Mouse (Mus musculus) lung, postnatal 4 days (tissue): ENCODE data around the gene Rac3.
"Not testable (repeated sequence)": the region's sequence is repeated elsewhere in the genome, so short reads cannot be mapped to it uniquely, and the experiment has no call there.

Experiments used
- DNase-seq, 2 experiments: peaks; one replicate each; pipeline ENCODE4 v3.0.0; 2021

Gene Rac3

GRCm38 (mm10) chr11:120730331-120730870, 9.1 kb downstream of the Rac3 start:
- DNase-seq = peak in 1 of 2 experiments; percentile 7

- no peak for DNase-seq
Observed at GRCm38 (mm10) chr11:120731395-120731794, 10.1 kb downstream of the Rac3 start.

DNA sequence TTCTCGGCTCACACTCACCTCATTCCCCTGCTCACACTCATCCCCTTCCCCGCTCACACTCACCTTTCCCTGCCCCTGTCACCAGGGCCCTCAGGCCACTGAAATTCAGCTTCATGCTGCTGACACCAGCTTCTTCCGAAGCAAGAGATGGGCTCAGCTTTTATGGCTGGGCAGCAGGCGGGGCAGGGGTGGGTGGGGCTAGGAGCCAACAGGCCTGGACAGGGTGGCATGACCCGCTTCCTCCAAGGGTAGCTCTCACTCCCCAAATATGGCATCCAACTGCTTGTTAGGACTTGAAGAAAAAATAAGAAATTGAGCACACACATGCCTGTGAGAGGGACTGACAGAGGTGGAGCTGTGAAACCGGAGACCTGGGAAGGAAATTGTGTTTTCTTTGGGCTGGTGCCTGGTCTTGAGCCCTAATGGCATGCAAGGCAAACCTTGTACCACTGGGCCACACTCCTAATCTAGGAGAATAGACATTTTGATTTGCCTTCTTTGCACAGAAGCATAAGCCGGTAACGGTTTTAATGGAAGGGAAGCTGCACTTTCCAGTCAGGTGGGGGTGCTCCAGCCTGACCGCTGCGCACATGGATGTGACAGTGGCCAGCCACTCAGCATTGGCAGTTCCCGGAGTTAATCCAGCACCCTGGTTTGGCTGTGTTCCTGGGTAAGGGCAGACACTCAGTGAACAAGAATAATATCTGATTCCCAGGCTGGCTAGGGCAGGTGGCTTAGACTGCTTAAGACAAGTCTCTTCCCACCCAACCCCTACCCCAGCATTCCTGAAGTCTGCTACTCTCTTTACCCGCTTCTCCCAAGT, 10.8 kb downstream of the Rac3 start, which contains the start of gene Cbr2:
Gene Cbr2 (minus strand): TSS at position 257 of the 823 bp plus-strand sequence.
- DNase-seq = peak; percentile 56 to 68

DNA sequence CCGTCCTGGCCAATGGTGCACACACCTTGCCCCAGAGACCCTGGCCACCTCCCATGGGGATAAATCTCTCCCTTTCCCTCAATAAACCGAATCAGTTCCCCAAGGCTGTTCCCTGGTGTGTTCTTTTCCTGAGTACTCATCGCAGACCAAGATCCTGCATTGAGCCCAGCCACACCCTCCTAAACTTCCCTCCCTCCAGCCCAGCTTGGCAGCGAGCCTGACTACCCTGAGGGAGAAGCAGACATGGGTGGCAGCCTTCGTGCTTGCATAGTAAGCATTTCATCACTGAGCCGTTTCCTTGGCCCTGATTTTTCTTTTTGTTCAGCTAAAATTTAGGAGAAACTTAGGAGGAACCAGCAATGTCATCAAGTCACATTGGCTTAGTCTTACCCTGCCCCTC, 12.3 kb downstream of the Rac3 start:
- DNase-seq = peak; percentile 79 to 84

- no peak for DNase-seq
Observed at GRCm38 (mm10) chr11:120736424-120736823, 15.2 kb downstream of the Rac3 start.

GRCm38 (mm10) chr11:120740981-120741380, 19.7 kb downstream of the Rac3 start:
- DNase-seq = no peak

- peak; percentile 67 to 87 for DNase-seq
Observed at GRCm38 (mm10) chr11:120744121-120744701, 22.9 kb downstream of the Rac3 start.

DNA sequence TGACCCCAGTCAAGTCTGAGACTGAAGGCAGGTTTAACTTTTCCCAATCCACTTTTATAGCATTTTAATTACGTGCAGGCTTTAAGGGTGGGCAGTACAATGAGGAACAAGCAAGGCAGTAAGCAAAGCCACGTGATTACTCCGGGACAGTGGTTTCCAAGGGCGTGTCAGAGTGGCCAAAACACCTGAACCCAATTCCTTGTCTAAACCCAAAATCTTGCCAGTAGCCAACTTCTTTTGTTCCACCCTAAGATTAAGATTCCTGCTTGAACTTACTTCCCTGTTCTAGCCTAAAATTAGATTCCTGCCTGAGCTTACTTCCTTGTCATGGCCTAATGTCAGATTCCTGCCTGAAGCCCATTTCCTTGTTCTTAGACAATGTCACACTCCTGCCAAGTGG, 26.7 kb downstream of the Rac3 start:
- DNase-seq = peak in 1 of 2 experiments; percentile 21

GRCm38 (mm10) chr11:120749430-120749829, 28.2 kb downstream of the Rac3 start:
- DNase-seq = peak in 1 of 2 experiments; percentile 65

DNA sequence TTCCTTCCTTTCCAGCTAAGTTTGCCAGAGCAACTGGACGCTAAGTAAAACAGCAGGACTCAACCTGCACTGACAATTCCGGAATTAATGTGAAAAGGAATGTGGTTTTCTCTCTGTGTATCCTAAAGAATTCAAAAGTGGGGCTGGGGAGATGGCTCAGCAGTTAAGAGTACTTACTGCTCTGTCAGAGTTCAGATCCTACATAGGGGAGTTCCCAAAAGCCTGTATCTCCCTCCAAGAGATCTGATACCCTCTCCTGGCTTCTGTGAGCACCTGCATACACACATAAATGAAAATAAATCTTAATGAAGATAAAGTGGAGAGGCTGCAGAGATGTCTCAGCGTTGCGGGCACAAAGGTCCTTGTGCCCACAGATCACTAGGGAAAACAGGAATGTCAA, 30.3 kb downstream of the Rac3 start:
- DNase-seq = no peak

DNA sequence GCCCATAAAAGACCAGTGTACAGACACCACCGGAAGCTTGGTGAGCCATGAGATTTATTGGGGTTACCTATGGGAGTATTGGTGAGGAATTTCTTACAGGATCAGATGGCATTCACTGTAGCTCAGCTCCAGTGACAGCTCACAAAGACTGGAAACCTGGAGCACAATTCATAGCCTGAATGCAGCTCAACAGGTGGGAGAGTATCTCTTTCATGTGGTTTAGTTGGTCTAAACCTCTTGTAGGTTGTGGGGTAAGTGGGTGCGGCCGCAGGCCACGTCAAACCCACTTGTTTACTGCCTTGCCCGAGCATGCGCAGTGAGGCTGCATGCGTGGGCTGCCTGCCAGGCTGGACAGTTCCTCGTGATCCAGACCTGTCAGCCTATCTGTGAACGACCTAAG, 39.0 kb downstream of the Rac3 start:
- no peak for DNase-seq

DNA sequence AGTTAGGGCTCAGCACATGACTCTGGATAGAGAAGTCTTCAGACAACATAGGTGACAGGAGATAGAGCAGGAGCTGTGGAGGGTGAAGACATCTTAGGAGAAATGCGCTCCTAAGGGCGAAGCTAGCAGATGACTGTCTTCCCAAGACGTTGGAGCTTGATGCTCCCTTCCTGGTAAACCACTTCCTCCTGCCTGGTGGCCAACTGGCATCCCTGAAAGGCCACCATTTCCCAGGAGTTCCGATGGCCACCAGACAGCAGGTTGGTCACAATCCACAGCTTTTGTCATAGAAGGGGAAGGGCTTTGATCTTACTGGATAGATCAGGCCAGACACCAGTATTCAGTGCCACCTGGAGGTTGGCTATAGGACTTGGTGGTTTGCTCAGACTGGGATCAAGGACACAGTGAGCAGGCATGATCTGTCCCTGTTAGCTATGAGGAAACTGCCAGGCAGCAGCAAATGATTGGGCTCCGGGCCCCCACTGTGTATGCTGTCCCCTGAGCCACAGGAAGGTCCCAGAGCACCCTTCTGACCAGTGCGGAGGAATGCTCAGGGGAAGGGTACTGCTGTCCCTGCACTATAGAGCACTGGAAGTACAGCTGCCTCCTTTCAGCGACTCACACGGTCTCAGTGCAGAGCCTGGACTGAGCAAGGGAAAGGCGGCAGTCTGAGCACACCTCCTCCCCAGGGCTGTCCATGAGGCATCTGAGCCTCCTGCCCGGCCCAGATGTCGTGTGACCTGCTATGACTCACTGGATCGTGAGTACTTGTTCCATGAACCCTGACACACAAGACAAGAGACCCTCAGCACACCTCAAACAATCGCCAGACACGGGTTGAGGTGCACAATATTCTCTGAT, 40.8 kb downstream of the Rac3 start:
- no peak for DNase-seq

GRCm38 (mm10) chr11:120762672-120763041, 41.4 kb downstream of the Rac3 start, which contains the start of gene Hmga1b:
TSS of gene Hmga1b (plus strand) at chr11:120762794.
- not testable (repeated sequence) for DNase-seq

DNA sequence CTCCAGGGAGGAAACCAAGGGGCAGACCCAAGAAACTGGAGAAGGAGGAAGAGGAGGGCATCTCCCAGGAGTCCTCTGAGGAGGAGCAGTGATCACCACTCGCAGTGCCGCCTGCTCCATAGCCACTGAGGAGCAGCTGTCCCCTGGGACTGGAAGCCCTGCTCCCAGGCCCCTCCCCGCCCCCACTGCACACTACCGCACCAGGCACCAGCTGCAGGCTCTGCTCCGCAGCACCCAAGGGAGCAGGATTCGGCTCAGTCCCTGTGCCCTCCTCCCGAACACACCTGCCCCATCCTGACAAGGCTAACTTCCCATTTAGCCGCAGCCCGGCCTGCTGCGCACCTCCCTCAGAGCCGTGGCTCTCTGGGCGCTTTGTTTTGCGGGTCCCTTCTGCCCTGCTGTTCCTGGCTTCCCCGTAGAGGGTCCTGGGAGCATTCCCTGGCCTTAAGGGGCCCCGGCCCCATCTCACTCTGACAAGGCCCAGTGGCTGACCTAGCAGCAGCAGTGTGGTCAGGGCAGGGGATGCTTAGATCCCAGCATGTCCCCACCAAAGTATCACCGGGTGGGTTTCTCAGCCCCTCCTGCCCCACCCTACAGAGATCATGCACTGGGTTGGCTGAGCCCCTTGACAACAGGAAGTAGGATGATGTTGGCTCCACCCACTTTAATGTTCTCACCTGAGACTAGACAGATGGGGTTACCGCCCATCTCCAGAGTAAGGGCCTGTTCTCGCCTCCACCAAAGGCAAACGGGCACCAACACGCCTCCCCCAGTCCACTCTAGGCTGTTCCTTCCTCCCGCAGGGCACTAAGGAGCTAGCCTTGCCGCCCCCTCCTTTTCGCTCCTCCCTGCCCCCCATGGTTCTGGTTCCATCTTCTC, 42.1 kb downstream of the Rac3 start:
- DNase-seq = not testable (repeated sequence)

DNA sequence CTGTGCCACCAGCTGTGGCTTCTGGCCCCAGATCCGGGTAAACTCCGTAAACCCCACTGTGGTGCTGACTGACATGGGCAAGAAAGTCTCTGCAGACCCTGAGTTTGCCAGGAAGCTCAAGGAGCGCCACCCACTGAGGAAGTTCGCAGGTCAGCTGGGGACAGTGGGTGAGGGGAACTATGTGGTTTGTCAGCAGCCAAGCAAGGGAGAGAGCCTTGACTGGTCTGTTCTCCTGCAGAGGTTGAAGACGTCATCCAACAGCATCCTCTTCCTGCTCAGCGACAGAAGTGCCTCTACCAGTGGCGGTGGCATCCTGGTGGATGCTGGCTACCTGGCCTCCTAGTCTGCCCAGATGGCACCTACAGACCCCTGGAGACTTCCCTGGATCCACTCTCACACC, 45.8 kb downstream of the Rac3 start:
- DNase-seq = not testable (repeated sequence)

GRCm38 (mm10) chr11:120768206-120768605, 46.9 kb downstream of the Rac3 start:
- DNase-seq = no peak

DNA sequence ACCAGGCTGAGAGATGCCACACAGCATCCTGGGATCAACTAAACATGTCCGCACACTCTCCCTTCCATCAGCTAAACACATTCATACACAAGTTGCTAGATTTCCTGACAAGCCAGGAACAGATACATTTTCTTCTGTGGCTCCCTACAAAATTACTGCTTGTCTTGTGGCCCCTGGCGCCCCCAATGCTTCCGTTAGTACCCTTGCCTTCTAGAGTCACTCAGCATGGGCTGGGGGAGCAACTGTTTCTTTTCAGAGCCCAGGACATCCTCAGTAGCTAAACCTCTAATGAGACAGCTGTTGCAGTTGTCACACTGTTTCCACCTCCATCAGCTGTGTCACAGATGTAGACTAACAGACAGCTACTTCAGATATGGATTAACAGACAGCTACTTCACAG, 51.5 kb downstream of the Rac3 start:
- DNase-seq = no peak
